Mouse (Mus musculus) thymus, postnatal 0 days (tissue): ENCODE results near the gene Gm29776. TPM values are rescaled to one million over a fixed set of nuclear protein-coding genes. Genes with fewer than 3 reads are reported as not detected.

Source experiments
- DNase-seq: peaks from one replicate; pipeline ENCODE4 v3.0.0-alpha.2; 2015; ENCODE audit warnings: low spot score
- microRNA-seq: library from miRNA; unstranded; fragments of <30 nt; microRNA quantifications from one replicate; pipeline ENCODE4, GENCODE M21; 2016; ENCODE audit warnings: borderline number of aligned reads
- polyA plus RNA-seq: library from polyadenylated mRNA; unstranded; fragments of >200 nt; fragmentation: Nextera tagmentation; extraction: Ambion mirVana; gene quantifications from 2 replicates; pipeline ENCODE4 v1.2.1, GENCODE M21; 2015

The Gm29776 gene
- polyA plus RNA-seq, 1 experiment from 2014 or later, result 0.09 TPM

GRCm38 (mm10) chr14:54650621-54651454 lies 47.8 kb downstream of the Gm29776 start:
- DNase-seq, result peak; percentile 93

DNA sequence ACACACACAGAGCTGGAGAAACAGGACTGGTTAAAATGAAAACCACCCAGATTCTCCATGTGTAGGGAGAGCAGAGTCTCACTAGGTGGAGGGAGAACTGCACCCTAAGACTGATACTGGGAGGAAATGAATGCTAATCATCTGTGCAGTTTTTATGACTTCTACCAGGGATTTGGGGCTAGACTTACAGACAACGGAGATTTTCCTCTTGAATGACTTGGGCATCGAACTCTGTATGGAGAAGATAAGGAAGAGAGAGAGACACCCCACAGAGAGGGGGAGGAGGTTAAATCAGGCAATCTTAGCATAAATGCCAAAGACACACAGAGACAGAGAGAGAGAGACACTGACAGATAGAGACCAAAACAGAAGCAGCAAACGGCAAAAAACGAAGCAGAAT lies 50.7 kb downstream of the Gm29776 start:
- no peak for DNase-seq

DNA sequence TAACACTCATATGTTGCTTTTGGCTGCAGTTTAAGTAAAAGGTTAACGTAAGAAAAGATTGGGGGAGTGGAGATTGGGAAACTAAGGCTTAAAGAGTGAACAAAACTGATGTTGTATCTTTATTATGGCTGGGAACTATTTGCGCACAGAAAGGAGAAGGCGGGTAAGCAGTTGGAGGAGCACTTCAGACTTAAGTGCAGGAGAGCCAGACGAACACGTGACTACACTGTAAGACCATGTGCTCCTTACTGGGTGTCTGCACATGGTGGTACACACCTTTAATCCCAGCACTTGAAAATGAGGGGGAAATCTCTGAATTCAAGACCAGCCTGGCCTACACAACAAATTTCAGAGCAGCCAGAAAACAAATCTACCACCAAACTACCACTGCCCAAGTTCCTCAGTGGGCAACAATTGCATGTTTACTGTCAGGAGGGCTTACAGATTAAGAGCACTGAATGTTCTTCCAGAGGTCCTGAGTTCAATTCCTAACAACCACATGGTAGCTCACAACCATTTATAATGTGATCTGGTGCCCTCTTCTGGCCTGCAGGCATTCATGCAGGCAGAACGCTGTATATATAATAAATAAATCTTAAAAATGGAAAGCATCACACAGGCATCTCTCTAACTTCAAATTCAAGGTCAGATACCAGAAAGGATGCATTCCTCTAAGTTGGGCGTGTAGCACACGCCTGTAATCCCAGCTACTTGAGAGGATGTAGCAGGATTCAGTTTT lies 51.6 kb downstream of the Gm29776 start:
- DNase-seq, result no peak

GRCm38 (mm10) chr14:54646455-54646854 lies 52.2 kb downstream of the Gm29776 start:
- no peak for DNase-seq

DNA sequence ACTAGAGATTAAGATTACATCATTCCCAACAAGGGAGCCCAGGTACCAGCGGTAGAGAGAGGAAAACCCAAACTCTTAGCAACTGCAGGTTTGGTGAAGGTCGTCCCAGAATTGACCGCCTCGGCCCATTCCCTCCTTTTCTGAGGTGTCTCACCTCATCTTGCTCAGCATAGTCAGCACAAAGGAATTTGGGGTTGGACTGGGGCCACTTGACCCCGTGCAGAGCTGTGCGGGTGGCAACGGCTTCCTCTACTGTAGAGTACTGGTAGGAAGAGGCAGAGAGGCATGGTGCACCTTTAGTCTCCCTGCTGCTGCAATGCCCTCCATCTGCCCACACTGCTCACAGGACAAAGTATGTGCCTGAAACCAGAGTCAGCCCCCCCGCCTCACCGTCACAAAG lies 54.3 kb downstream of the Gm29776 start:
- DNase-seq, result no peak

GRCm38 (mm10) chr14:54643011-54643410 lies 55.6 kb downstream of the Gm29776 start:
- no peak for DNase-seq

Small RNA genes within 50 kb of the gene (microRNA-seq; reads per million reads assigned to microRNA genes)
- not detected for gene Mir6948

Other genes starting within 250 kb of the Gm29776 start
- 88.3 and 93.7 TPM in 2 replicates for gene Lrp10, start 234.7 kb downstream of the Gm29776 start, polyA plus RNA-seq
- gene Rem2, start 222.7 kb downstream of the Gm29776 start, polyA plus RNA-seq, result 1.1 and 2.1 TPM in 2 replicates
- gene Prmt5, start 181.3 kb downstream of the Gm29776 start, polyA plus RNA-seq, result 62.9 and 64.6 TPM in 2 replicates
- 111 and 113 TPM in 2 replicates for gene Haus4, start 144.2 kb downstream of the Gm29776 start, polyA plus RNA-seq
- gene Ajuba, start 121.3 kb downstream of the Gm29776 start, polyA plus RNA-seq, result 11.9 and 14.9 TPM in 2 replicates
- gene 4931414P19Rik, start 92.8 kb downstream of the Gm29776 start, polyA plus RNA-seq, result 4.7 and 5.0 TPM in 2 replicates
- gene Psmb5, start 80.8 kb downstream of the Gm29776 start, polyA plus RNA-seq, result 387 and 424 TPM in 2 replicates
- 82.4 and 117 TPM in 2 replicates for gene Psmb11, start 77.4 kb downstream of the Gm29776 start, polyA plus RNA-seq
- not detected in 2 replicates for gene Gm17606, start 57.9 kb downstream of the Gm29776 start, polyA plus RNA-seq
- 5.2 and 5.4 TPM in 2 replicates for gene Cdh24, start 57.5 kb downstream of the Gm29776 start, polyA plus RNA-seq
- gene 1700123O20Rik, start 12.6 kb downstream of the Gm29776 start, polyA plus RNA-seq, result 101 TPM in 2 replicates
- gene Acin1, start 11.9 kb downstream of the Gm29776 start, polyA plus RNA-seq, result 137 and 173 TPM in 2 replicates
- not detected in 2 replicates for gene Cebpe, start 13.3 kb upstream of the Gm29776 start, polyA plus RNA-seq
- gene Slc7a8, start 83.1 kb upstream of the Gm29776 start, polyA plus RNA-seq, result 0.94 and 1.2 TPM in 2 replicates
- gene Rnf212b, start 115.3 kb upstream of the Gm29776 start, polyA plus RNA-seq, result not detected in 2 replicates
- 7.2 and 8.8 TPM in 2 replicates for gene Homez, start 172.1 kb upstream of the Gm29776 start, polyA plus RNA-seq
- 1.8 and 2.2 TPM in 2 replicates for gene Ppp1r3e, start 178.7 kb upstream of the Gm29776 start, polyA plus RNA-seq
- 1.5 and 1.7 TPM in 2 replicates for gene Bcl2l2, start 184.5 kb upstream of the Gm29776 start, polyA plus RNA-seq
- 1.2 TPM in 1 of 2 replicates, not detected in the other for gene Gm20521, start 184.6 kb upstream of the Gm29776 start, polyA plus RNA-seq
- 91.7 and 109 TPM in 2 replicates for gene Pabpn1, start 193.7 kb upstream of the Gm29776 start, polyA plus RNA-seq
- gene Slc22a17, start 214.3 kb upstream of the Gm29776 start, polyA plus RNA-seq, result 4.1 and 4.3 TPM in 2 replicates
- 8.2 and 9.2 TPM in 2 replicates for gene Efs, start 227.3 kb upstream of the Gm29776 start, polyA plus RNA-seq
- not detected in 2 replicates for gene Il25, start 233.9 kb upstream of the Gm29776 start, polyA plus RNA-seq
- 0.22 TPM in 1 of 2 replicates, not detected in the other for gene Cmtm5, start 237.4 kb upstream of the Gm29776 start, polyA plus RNA-seq